Mouse (Mus musculus) bone marrow macrophage, adult 2 months (primary cell): Measurements from ENCODE around the gene Crebrf. TPM values are rescaled to one million over a fixed set of nuclear protein-coding genes. Genes with fewer than 3 reads are reported as not detected.

ENCODE experiments used
- H3K27ac ChIP-seq: 2 replicates; pipeline ENCODE4 v1.5.1; 2012; ENCODE audit warnings: low read depth, low read length; ENCODE audit not compliant: insufficient read depth
- H3K4me1 ChIP-seq: 2 replicates; pipeline ENCODE4 v1.6.1; 2012; ENCODE audit warnings: low read length; ENCODE audit not compliant: control insufficient read depth, insufficient read depth
- H3K4me3 ChIP-seq: 2 replicates; pipeline ENCODE4 v1.5.1; 2012; ENCODE audit warnings: mild to moderate bottlenecking, low read length, moderate library complexity; ENCODE audit not compliant: insufficient read depth
- CTCF ChIP-seq: IDR thresholded peaks from 2 replicates; pipeline ENCODE4 v1.5.1; 2012; ENCODE audit warnings: low read depth, mild to moderate bottlenecking, low read length, moderate library complexity
- POLR2A ChIP-seq: IDR thresholded peaks from 2 replicates; pipeline ENCODE4 v1.6.1; 2012; ENCODE audit warnings: mild to moderate bottlenecking, low read depth, low read length, borderline replicate concordance
- polyA plus RNA-seq: library from polyadenylated mRNA; stranded (reverse); fragments of >200 nt; gene quantifications from 2 replicates; pipeline ENCODE4 v1.2.4, GENCODE M21; 2012; ENCODE audit not compliant: missing spikeins, insufficient read depth, insufficient read length

The Crebrf gene
- polyA plus RNA-seq, 1 experiment: 47.9 TPM

DNA sequence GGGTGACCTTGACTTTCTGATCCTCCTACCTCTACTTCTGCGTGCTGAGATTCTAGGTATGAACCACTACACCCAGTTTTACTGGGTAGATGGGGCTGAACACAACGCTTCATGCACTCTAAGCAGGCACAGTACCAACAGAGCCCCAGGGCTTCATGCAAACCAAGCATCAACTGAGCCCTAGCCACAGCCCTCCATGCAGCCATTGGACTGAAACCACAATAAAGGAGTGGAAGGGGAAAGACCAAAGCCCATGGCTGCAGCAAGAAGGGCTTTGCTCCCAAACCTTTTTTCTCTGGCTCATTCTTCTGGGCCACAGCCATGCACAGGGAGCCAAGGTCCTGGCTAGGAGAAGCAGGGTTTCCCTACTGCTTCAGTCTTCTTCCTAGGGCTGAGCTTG, 97.2 kb downstream of the Crebrf start:
- Histone ChIP-seq H3K27ac (no peak overlapping the region), H3K4me3 (no peak overlapping the region), H3K4me1 (peaks cover 5% of the 10 kb centered on the region; the same call in 1 of the 2 replicates)
- no peak for TF ChIP-seq CTCF
- no peak for TF ChIP-seq POLR2A

DNA sequence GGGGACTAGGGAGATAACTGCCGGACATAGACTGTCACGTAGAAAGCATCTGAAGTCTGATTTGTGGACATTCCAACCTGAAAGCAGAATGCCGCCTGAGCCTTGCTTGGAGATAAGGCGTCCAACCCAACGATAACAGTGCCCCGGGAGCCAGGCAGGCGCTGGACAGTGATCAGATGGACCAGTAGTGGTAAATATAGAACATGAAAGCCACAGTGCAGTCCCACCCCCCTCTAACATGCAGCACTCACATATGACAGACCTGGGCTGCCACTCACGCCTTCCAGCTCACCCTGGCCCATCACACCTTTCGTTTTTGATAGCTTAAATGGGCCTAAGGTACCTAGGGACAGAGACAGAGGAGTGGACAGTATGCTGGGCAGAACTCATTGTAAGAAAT, 98.0 kb downstream of the Crebrf start:
- H3K4me3 ChIP-seq: no peak overlapping the region
- H3K27ac ChIP-seq: no peak overlapping the region
- peaks cover 12% of the 10 kb centered on the region for H3K4me1 ChIP-seq
- TF ChIP-seq CTCF (no peak), POLR2A (no peak)

DNA sequence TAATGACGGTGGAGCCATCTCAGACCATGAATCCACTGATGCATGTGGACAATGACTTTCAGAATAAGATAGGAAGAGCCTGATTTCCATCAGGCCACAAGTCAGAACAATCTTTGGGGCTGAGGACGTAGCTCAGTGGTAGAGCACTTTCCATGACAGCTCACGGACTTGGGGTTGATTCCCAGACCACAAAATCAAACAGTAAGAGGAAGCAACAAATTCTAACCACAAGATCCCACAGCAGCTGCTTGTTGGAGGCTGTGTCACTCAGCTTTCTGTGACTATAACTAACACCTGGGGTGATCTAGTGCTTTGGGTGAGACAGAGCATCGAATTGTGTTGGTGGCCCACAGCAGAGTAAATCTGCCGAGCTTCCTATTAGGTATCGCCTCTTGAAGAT, 101.4 kb downstream of the Crebrf start:
- Histone ChIP-seq H3K4me3 (no peak overlapping the region), H3K27ac (no peak overlapping the region), H3K4me1 (peaks cover 12% of the 10 kb centered on the region)
- TF ChIP-seq POLR2A (no peak), CTCF (no peak)

DNA sequence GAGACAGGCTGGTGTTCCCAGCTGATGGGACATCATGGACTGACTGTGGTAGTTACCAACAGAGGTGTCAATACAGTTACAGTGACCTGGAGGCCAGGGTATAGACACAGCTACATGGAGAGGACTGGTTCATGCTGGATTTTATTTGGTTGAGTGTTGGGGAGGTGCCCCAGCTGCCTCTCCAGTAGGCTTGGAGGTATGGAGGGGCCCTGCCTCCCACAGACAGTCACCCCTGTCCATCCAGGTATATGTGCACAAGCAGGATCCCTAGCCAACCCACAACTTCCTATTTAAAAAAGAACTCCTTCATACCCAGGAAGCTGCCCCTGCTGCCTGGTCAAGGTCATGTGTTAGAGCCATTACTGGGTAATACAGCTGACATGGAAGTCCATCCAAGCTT, 102.3 kb downstream of the Crebrf start:
- H3K27ac ChIP-seq: no peak overlapping the region
- H3K4me1 ChIP-seq: peaks cover 12% of the 10 kb centered on the region
- no peak for TF ChIP-seq POLR2A
- TF ChIP-seq CTCF: no peak
- H3K4me3 ChIP-seq: no peak overlapping the region

DNA sequence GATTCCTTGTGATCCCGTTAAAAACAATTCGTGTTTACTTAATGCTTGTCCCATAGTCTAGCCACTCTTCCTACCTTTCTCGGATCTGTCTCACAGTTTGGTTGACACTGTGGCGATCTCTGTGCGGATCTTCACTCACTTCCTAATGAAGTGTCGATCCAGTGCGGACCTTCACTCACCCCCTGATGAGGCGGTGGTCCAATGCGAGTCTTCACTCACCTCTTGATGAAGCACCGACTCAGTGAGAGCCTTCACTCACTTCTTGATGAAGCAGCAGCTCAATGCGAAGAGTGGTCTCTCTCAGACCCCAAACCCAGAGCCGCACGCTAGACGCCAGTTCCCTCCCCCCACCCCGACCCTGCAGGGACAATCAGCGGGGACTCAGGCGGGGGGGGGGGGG, 110.7 kb downstream of the Crebrf start:
- H3K4me3 ChIP-seq: no peak overlapping the region
- TF ChIP-seq POLR2A (no peak), CTCF (no peak)

More for the DNA sequence above, 110.7 kb downstream of the Crebrf start:
- Histone ChIP-seq H3K4me1 (no peaks in the 10 kb centered on the region), H3K27ac (no peak overlapping the region)

Other genes with a start within 250 kb of the Crebrf start
- gene Ergic1, start 154.2 kb upstream of the Crebrf start, polyA plus RNA-seq: 30.6 and 37.2 TPM in 2 replicates
- gene Dusp1, start 153.5 kb upstream of the Crebrf start, polyA plus RNA-seq: 25.8 and 32.2 TPM in 2 replicates
- gene Atp6v0e, start 52.4 kb upstream of the Crebrf start, polyA plus RNA-seq: 298 and 337 TPM in 2 replicates
- 25.0 and 25.5 TPM in 2 replicates for gene Bnip1, start 65.4 kb downstream of the Crebrf start, polyA plus RNA-seq
- gene Nkx2-5, start 129.4 kb downstream of the Crebrf start, polyA plus RNA-seq: not detected in 2 replicates
- 8.3 and 11.0 TPM in 2 replicates for gene Kifc5b, start 201.4 kb downstream of the Crebrf start, polyA plus RNA-seq
- 32.1 and 34.3 TPM in 2 replicates for gene Phf1, start 217.4 kb downstream of the Crebrf start, polyA plus RNA-seq
- 120 and 134 TPM in 2 replicates for gene Cuta, start 223.9 kb downstream of the Crebrf start, polyA plus RNA-seq
- gene Syngap1, start 225.6 kb downstream of the Crebrf start, polyA plus RNA-seq: 2.4 and 3.5 TPM in 2 replicates